Mouse (Mus musculus) G1E (cell line): Measurements from ENCODE around the gene Inpp5a. TPM values are rescaled to one million over a fixed set of nuclear protein-coding genes. Genes with fewer than 3 reads are reported as not detected.

Source experiments
- ATAC-seq: 2 replicates; pipeline ENCODE4 v1.8.0; 2016; ENCODE audit warnings: mild to moderate bottlenecking; ENCODE audit not compliant: insufficient number of reproducible peaks, poor library complexity, low FRiP score, severe bottlenecking; ENCODE audit errors: extremely low read depth
- DNase-seq: peaks from one replicate; pipeline ENCODE4 v3.0.0; 2012; ENCODE audit warnings: low spot score
- H3K27me3 ChIP-seq: 2 replicates; pipeline ENCODE4 v1.6.1; 2012; ENCODE audit warnings: mild to moderate bottlenecking, low read length, inconsistent platforms; ENCODE audit not compliant: insufficient read depth
- H3K36me3 ChIP-seq: replicated peaks from 2 replicates; pipeline ENCODE3; 2012; ENCODE audit warnings: mild to moderate bottlenecking, inconsistent platforms
- H3K4me1 ChIP-seq: 2 replicates; pipeline ENCODE4 v1.6.1; 2012; ENCODE audit warnings: low read depth, low read length, inconsistent platforms, mixed read lengths; ENCODE audit not compliant: insufficient read depth
- H3K4me3 ChIP-seq: 2 replicates; pipeline ENCODE4 v1.5.1; 2012; ENCODE audit warnings: low read depth, mild to moderate bottlenecking, inconsistent platforms, low read length, moderate library complexity, mixed read lengths
- H3K9me3 ChIP-seq: replicated peaks from 2 replicates; pipeline ENCODE4 v1.6.1; 2012; ENCODE audit warnings: inconsistent platforms
- CTCF ChIP-seq: IDR thresholded peaks from 2 replicates; pipeline ENCODE4 v1.5.1; 2012; ENCODE audit warnings: low read depth, low read length, inconsistent platforms, mixed read lengths
- GATA1 ChIP-seq: IDR thresholded peaks from 2 replicates; pipeline ENCODE4 v1.6.1; 2012; ENCODE audit warnings: borderline replicate concordance, low read length, inconsistent platforms, mixed read lengths
- GATA2 ChIP-seq: IDR thresholded peaks from 2 replicates; pipeline ENCODE4 v1.6.1; 2012; ENCODE audit warnings: low read depth, low read length, inconsistent platforms, borderline replicate concordance
- POLR2AphosphoS5 ChIP-seq: IDR thresholded peaks from 2 replicates; pipeline ENCODE4 v1.6.1; 2012; ENCODE audit warnings: low read depth, low read length, inconsistent platforms; ENCODE audit not compliant: insufficient replicate concordance
- TAL1 ChIP-seq: conservative IDR thresholded peaks from 2 replicates; pipeline ENCODE4 v1.6.1; 2012; ENCODE audit warnings: low read depth, low read length, inconsistent platforms, mixed read lengths
- polyA plus RNA-seq: library from polyadenylated mRNA; stranded (reverse); fragments of >175 nt; gene quantifications from 2 replicates; pipeline ENCODE4 v1.2.3, GENCODE M21; 2012
- total RNA-seq, 2 experiments: library from RNA; stranded (forward) in 1 of 2; stranded (reverse) in 1 of 2; fragments of 200-1000 nt in 1 of 2; fragments of >200 nt in 1 of 2; fragmentation: Nextera tagmentation in 1 of 2; gene quantifications; 2 replicates each; pipeline ENCODE4 v1.2.3; 2014 to 2017

Inpp5a gene
- total and polyA plus RNA-seq, 3 experiments = 1.2 to 5.6 (median 2.5) TPM

- DNase-seq = no peak
- Histone ChIP-seq H3K4me3 (no peak overlapping the region), H3K4me1 (no peaks in the 10 kb centered on the region), H3K36me3 (no peaks in the 10 kb centered on the region), H3K9me3 (peaks cover 24% of the 10 kb centered on the region), H3K27me3 (no peaks in the 10 kb centered on the region)
- TF ChIP-seq TAL1 (no peak), GATA2 (no peak), GATA1 (no peak), POLR2AphosphoS5 (no peak), CTCF (no peak)
- no peak for ATAC-seq
Observed at GRCm38 (mm10) chr7:139441761-139442211, 52.9 kb downstream of the Inpp5a start.

DNA sequence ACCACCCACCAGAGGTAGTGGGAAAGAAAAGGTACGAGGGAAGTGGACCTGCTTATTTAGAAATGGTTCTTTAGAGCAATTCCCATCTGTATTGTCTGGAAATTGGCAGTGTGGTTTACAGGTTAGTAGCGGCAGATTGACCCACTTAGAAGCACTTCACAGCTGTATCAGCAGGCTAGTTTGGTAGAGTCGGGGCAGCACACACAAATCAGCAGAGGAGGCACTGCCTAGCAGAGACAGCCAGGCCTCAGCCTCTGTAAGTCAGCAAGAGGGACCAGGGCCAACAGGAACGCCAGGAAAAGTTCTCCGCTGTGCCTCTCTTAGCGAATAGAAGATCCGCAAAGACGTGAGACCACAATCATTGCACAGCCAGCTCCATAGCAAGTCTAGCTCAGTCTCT, 56.7 kb downstream of the Inpp5a start:
- Histone ChIP-seq H3K4me1 (no peaks in the 10 kb centered on the region), H3K4me3 (no peak overlapping the region), H3K36me3 (no peaks in the 10 kb centered on the region), H3K27me3 (no peaks in the 10 kb centered on the region), H3K9me3 (peaks cover 40% of the 10 kb centered on the region)
- DNase-seq (no peak), ATAC-seq (no peak)
- TF ChIP-seq GATA2 = no peak
- no peak for TF ChIP-seq CTCF
- no peak for TF ChIP-seq POLR2AphosphoS5

DNA sequence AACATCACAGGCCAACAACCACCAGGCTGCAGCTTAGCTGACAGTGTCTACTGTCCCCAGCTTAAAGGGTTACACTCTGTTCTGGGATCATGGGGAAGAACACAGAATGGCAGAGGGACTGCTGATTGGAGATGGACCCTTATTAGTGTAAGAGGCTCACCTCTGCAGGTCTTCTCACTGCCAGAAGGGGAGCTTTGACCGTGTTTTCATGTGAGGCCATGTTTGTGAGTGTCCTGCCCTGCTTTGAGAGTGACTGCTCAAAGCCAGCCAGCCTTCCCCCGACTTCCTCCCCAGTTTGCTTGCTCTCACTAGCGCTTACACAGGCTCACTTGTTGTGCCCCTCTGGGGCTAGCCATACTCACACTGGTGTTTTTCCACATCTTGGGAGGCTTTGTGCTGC, 58.5 kb downstream of the Inpp5a start:
- no peaks in the 10 kb centered on the region; the same call in 1 of the 2 replicates for H3K27me3 ChIP-seq
- H3K4me1 ChIP-seq = no peaks in the 10 kb centered on the region
- peaks cover 37% of the 10 kb centered on the region for H3K9me3 ChIP-seq
- H3K36me3 ChIP-seq = no peaks in the 10 kb centered on the region
- TF ChIP-seq GATA1 = no peak
- TF ChIP-seq GATA2 = no peak
- TF ChIP-seq POLR2AphosphoS5 = no peak
- no peak for TF ChIP-seq TAL1
- TF ChIP-seq CTCF = no peak
- H3K4me3 ChIP-seq = no peak overlapping the region
- DNase-seq (no peak), ATAC-seq (no peak)

DNA sequence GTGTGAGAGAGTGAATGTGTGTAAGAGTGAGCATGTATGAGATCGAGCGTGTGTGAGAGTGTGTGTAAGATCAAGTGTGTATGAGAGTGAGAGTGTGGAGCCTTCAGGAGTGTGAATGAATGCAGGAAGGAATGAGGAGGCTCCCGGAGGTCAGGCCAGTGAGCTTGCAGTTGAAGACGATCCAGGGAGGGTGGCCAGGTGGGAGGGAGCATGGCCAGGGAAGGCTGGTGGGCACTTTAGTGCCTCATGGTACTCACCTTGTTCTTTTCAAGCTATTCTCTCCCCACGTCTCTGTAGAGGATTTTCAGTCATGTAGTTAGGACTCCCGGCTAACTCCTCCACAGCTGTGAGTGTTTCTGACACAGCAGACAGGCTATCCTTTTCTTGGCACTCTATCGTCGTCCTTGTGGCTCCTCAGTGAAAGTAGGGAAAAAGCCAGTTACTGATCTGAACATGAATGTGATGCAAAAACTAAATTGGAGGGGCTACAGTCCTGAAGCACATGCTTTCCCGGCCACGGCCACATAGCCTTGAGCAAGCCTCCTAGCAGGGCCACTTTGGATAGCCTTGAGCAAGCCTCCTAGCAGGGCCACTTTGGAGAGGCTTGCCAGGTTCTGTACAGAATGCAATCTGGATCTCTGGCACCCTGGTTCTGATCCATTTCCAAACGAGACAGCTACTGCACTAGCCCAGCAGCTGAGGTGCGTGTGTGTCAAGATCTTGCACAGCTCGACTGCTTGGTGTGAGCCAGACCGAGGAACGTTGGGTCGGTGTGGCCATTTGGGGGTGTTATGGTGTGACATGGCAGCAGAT, 61.5 kb downstream of the Inpp5a start:
- H3K9me3 ChIP-seq = peaks cover 56% of the 10 kb centered on the region
- TF ChIP-seq CTCF = no peak
- no peak for TF ChIP-seq TAL1
- TF ChIP-seq POLR2AphosphoS5 = no peak
- TF ChIP-seq GATA2 = no peak
- TF ChIP-seq GATA1 = no peak
- H3K4me3 ChIP-seq = no peak overlapping the region
- no peak for DNase-seq
- H3K36me3 ChIP-seq = no peaks in the 10 kb centered on the region
- no peaks in the 10 kb centered on the region; the same call in 1 of the 2 replicates for H3K27me3 ChIP-seq
- ATAC-seq = no peak
- H3K4me1 ChIP-seq = no peaks in the 10 kb centered on the region

DNA sequence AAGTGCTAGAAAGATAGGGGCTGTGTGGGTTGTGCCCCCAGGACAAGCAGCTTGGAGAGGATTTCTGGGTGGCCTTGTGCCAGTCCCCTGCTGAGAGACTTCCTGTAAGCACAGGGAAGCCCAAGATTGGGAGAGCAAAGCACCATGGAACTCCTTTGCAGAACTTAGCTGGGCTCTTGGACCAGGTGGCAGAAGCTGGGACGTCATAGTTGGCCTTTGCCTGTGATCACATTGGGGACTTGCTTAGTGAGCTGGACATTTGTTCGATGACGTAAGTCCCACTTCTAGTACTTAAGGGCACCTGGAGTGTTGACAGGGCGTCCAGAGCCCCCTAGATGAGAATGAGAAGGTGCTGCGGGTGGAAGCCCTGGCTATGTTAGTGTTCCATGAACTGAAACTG, 62.8 kb downstream of the Inpp5a start:
- Histone ChIP-seq H3K27me3 (no peaks in the 10 kb centered on the region; the same call in 1 of the 2 replicates), H3K4me3 (no peak overlapping the region), H3K4me1 (no peaks in the 10 kb centered on the region), H3K36me3 (no peaks in the 10 kb centered on the region), H3K9me3 (peaks cover 59% of the 10 kb centered on the region)
- TF ChIP-seq TAL1 (no peak), GATA2 (no peak), GATA1 (no peak), POLR2AphosphoS5 (no peak), CTCF (no peak)
- DNase-seq (no peak), ATAC-seq (no peak)

GRCm38 (mm10) chr7:139452199-139452598, 63.3 kb downstream of the Inpp5a start:
- H3K4me3 ChIP-seq = no peak overlapping the region
- no peak for TF ChIP-seq TAL1
- no peak for TF ChIP-seq CTCF
- TF ChIP-seq GATA1 = no peak
- TF ChIP-seq POLR2AphosphoS5 = no peak
- TF ChIP-seq GATA2 = no peak
- ATAC-seq = no peak
- no peaks in the 10 kb centered on the region for H3K36me3 ChIP-seq
- no peak for DNase-seq
- no peaks in the 10 kb centered on the region; the same call in 1 of the 2 replicates for H3K27me3 ChIP-seq
- H3K4me1 ChIP-seq = no peaks in the 10 kb centered on the region
- peaks cover 60% of the 10 kb centered on the region for H3K9me3 ChIP-seq

- no peak for TF ChIP-seq CTCF
- no peak for TF ChIP-seq TAL1
- TF ChIP-seq POLR2AphosphoS5 = no peak
- no peak for TF ChIP-seq GATA2
- TF ChIP-seq GATA1 = no peak
- peaks cover 62% of the 10 kb centered on the region for H3K9me3 ChIP-seq
- no peaks in the 10 kb centered on the region; the same call in 1 of the 2 replicates for H3K27me3 ChIP-seq
- no peak for ATAC-seq
- no peak overlapping the region for H3K4me3 ChIP-seq
- no peak for DNase-seq
- H3K36me3 ChIP-seq = no peaks in the 10 kb centered on the region
- H3K4me1 ChIP-seq = no peaks in the 10 kb centered on the region
Observed at GRCm38 (mm10) chr7:139453198-139453597, 64.3 kb downstream of the Inpp5a start.
